Mouse (Mus musculus) intestine, embryonic 14.5 days (tissue): ENCODE data around the gene Pum1. TPM values are rescaled to one million over a fixed set of nuclear protein-coding genes. Genes with fewer than 3 reads are reported as not detected.

ENCODE experiments used
- ATAC-seq: fragments of 200-750 bp; cut with Nextera tagmentation; replicated peaks from 2 replicates; pipeline ENCODE4 v1.8.0; 2017; ENCODE audit warnings: low read depth, moderate number of reproducible peaks, moderate TSS enrichment, moderate library complexity; ENCODE audit not compliant: low FRiP score, low TSS enrichment
- DNase-seq: peaks from one replicate; pipeline ENCODE4 v3.0.0-alpha.2; 2018; ENCODE audit warnings: low spot score
- H3K27ac ChIP-seq: fragments of 300-500 bp; sonication (generic); 2 replicates; pipeline ENCODE4 v1.5.1; 2014; ENCODE audit warnings: low read depth, mild to moderate bottlenecking, control low read depth
- H3K27me3 ChIP-seq: fragments of 300-500 bp; sonication (generic); replicated peaks from 2 replicates; pipeline ENCODE4 v1.6.1; 2014; ENCODE audit warnings: low read length, control low read depth; ENCODE audit not compliant: control insufficient read depth, insufficient read depth
- H3K36me3 ChIP-seq: fragments of 300-500 bp; sonication (generic); 2 replicates; pipeline ENCODE4 v1.6.1; 2014; ENCODE audit warnings: low read length, control low read depth; ENCODE audit not compliant: control insufficient read depth, insufficient read depth
- H3K4me1 ChIP-seq: fragments of 300-500 bp; sonication (generic); replicated peaks from 2 replicates; pipeline ENCODE4 v1.6.1; 2014; ENCODE audit warnings: low read length, control low read depth, mixed read lengths; ENCODE audit not compliant: control insufficient read depth, insufficient read depth
- H3K4me2 ChIP-seq: fragments of 300-500 bp; sonication (generic); 2 replicates; pipeline ENCODE4 v1.6.1; 2014; ENCODE audit warnings: low read length
- H3K4me3 ChIP-seq: fragments of 300-500 bp; sonication (generic); 2 replicates; pipeline ENCODE4 v1.5.1; 2014; ENCODE audit warnings: low read depth, low read length, control low read depth, mixed read lengths
- H3K9ac ChIP-seq: fragments of 300-500 bp; sonication (generic); 2 replicates; pipeline ENCODE4 v1.6.1; 2014; ENCODE audit warnings: mild to moderate bottlenecking, low read length
- H3K9me3 ChIP-seq: fragments of 300-500 bp; sonication (generic); 2 replicates; pipeline ENCODE4 v1.6.1; 2016; ENCODE audit warnings: low read length, control low read depth; ENCODE audit not compliant: control insufficient read depth
- WGBS: fragments of 180-500 bp; shearing (Covaris S2); extraction: QIAGEN DNeasy Blood & Tissue Kit; methylation state at CpG from one replicate; pipeline ENCODE4 v1.1.7; 2014; 5-methylcytosine and 5-hydroxymethylcytosine counted together
- polyA plus RNA-seq: library from polyadenylated mRNA; unstranded; fragments of >200 nt; fragmentation: Nextera tagmentation; extraction: Ambion mirVana; gene quantifications from 2 replicates; pipeline ENCODE4 v1.2.1, GENCODE M21; 2014

Pum1 gene
- polyA plus RNA-seq, 1 experiment from 2014 or later: 91.7 TPM

DNA sequence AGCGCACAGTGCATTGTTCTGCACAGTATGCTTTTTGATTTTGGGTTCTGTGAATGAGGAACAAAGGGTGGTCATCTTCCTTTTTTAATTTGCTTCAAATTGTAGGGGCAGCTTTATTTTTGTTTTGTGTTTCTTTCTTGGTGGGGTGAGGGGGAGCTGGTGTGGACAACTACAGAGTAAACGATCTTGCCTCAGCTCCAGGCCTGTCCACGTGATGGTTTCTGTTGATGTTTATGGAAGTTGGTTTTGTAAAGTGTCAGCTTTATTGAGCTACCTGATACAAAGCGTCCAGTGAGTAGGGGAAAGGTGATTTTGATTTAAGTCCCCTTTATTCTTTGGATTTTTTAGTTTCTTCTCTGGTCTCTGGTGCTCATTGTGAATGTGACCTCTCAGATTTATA lies 72.8 kb downstream of the Pum1 start:
- ATAC-seq: no peak
- H3K27me3 ChIP-seq: no peaks in the 10 kb centered on the region
- H3K4me3 ChIP-seq: no peak overlapping the region
- no peak for DNase-seq
- 59% methylated on average over 4 of the region's 4 CpGs for WGBS
- no peaks in the 10 kb centered on the region for H3K9me3 ChIP-seq
- H3K4me2 ChIP-seq: no peak overlapping the region
- no peaks in the 10 kb centered on the region for H3K4me1 ChIP-seq
- H3K27ac ChIP-seq: no peak overlapping the region
- no peak overlapping the region for H3K9ac ChIP-seq
- H3K36me3 ChIP-seq: peaks cover 35% of the 10 kb centered on the region

GRCm38 (mm10) chr4:130738527-130738926 lies 75.4 kb downstream of the Pum1 start:
- H3K4me2 ChIP-seq: no peak overlapping the region
- DNase-seq: peak; percentile 58
- no peak for ATAC-seq
- 65% methylated on average over 2 of the region's 2 CpGs for WGBS
- H3K36me3 ChIP-seq: peaks cover 38% of the 10 kb centered on the region
- H3K27me3 ChIP-seq: no peaks in the 10 kb centered on the region
- no peak overlapping the region for H3K4me3 ChIP-seq
- no peaks in the 10 kb centered on the region for H3K4me1 ChIP-seq
- no peaks in the 10 kb centered on the region for H3K9me3 ChIP-seq
- no peak overlapping the region for H3K9ac ChIP-seq
- H3K27ac ChIP-seq: no peak overlapping the region

GRCm38 (mm10) chr4:130744058-130744457 lies 80.9 kb downstream of the Pum1 start:
- Histone ChIP-seq H3K4me1 (no peaks in the 10 kb centered on the region), H3K27me3 (no peaks in the 10 kb centered on the region), H3K36me3 (peaks cover 88% of the 10 kb centered on the region), H3K9me3 (no peaks in the 10 kb centered on the region), H3K4me3 (no peak overlapping the region), H3K9ac (no peak overlapping the region), H3K4me2 (no peak overlapping the region), H3K27ac (no peak overlapping the region)
- ATAC-seq (no peak), DNase-seq (no peak)
- 80% methylated on average over 4 of the region's 4 CpGs for WGBS

- DNase-seq: no peak
- WGBS: 79% methylated on average over 5 of the region's 5 CpGs
- H3K4me3 ChIP-seq: no peak overlapping the region
- H3K36me3 ChIP-seq: peaks cover 100% of the 10 kb centered on the region
- ATAC-seq: no peak
- no peak overlapping the region for H3K4me2 ChIP-seq
- no peaks in the 10 kb centered on the region for H3K27me3 ChIP-seq
- H3K27ac ChIP-seq: no peak overlapping the region
- H3K9ac ChIP-seq: no peak overlapping the region
- no peaks in the 10 kb centered on the region for H3K9me3 ChIP-seq
- no peaks in the 10 kb centered on the region for H3K4me1 ChIP-seq
Measured at GRCm38 (mm10) chr4:130745561-130746306, 82.6 kb downstream of the Pum1 start.

DNA sequence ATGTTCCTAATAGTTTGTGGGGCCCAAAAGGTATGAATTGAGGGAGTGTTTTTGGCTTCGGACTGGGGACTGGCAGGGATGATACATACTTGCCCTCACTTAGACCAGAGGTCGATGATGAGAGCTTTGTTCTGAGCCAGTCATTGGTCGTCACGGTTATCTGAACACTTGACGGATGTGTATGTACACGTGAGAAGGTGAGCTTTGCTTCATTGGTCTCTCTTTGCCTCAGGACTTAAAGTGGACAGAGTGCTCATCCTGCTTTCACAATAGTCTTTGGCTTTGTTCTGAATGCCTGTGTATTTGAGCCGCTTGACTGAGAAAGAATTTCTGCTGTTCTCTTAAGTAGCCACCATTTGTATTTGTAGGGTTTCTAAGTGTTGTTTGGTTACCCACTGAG lies 86.4 kb downstream of the Pum1 start:
- 78% methylated on average over 7 of the region's 7 CpGs for WGBS
- H3K27me3 ChIP-seq: no peaks in the 10 kb centered on the region
- no peak overlapping the region for H3K4me2 ChIP-seq
- no peak for DNase-seq
- H3K9ac ChIP-seq: no peak overlapping the region
- H3K9me3 ChIP-seq: no peaks in the 10 kb centered on the region
- H3K4me3 ChIP-seq: no peak overlapping the region
- no peaks in the 10 kb centered on the region for H3K4me1 ChIP-seq
- H3K36me3 ChIP-seq: peaks cover 100% of the 10 kb centered on the region
- ATAC-seq: no peak
- no peak overlapping the region for H3K27ac ChIP-seq

GRCm38 (mm10) chr4:130751966-130752365 lies 88.8 kb downstream of the Pum1 start:
- no peak for ATAC-seq
- DNase-seq: no peak
- WGBS: 92% methylated on average over 2 of the region's 2 CpGs
- Histone ChIP-seq H3K9ac (no peak overlapping the region), H3K27me3 (no peaks in the 10 kb centered on the region), H3K4me2 (no peak overlapping the region), H3K27ac (no peak overlapping the region), H3K36me3 (peaks cover 98% of the 10 kb centered on the region), H3K4me3 (no peak overlapping the region), H3K4me1 (no peaks in the 10 kb centered on the region), H3K9me3 (no peaks in the 10 kb centered on the region)

- DNase-seq (no peak), ATAC-seq (no peak)
- Histone ChIP-seq H3K4me1 (no peaks in the 10 kb centered on the region), H3K27me3 (no peaks in the 10 kb centered on the region), H3K4me2 (no peak overlapping the region), H3K36me3 (peaks cover 97% of the 10 kb centered on the region), H3K9me3 (no peaks in the 10 kb centered on the region), H3K9ac (no peak overlapping the region), H3K27ac (no peak overlapping the region), H3K4me3 (no peak overlapping the region)
- 77% methylated on average over 7 of the region's 7 CpGs for WGBS
Measured at GRCm38 (mm10) chr4:130752591-130752990, 89.5 kb downstream of the Pum1 start.

- no peak overlapping the region for H3K9ac ChIP-seq
- no peak for ATAC-seq
- WGBS: 67% methylated on average over 5 of the region's 5 CpGs
- DNase-seq: no peak
- no peaks in the 10 kb centered on the region for H3K9me3 ChIP-seq
- no peak overlapping the region for H3K4me3 ChIP-seq
- H3K27ac ChIP-seq: no peak overlapping the region
- no peaks in the 10 kb centered on the region for H3K4me1 ChIP-seq
- no peak overlapping the region for H3K4me2 ChIP-seq
- H3K36me3 ChIP-seq: peaks cover 96% of the 10 kb centered on the region
- no peaks in the 10 kb centered on the region for H3K27me3 ChIP-seq
Measured at GRCm38 (mm10) chr4:130753755-130754154, 90.6 kb downstream of the Pum1 start.

DNA sequence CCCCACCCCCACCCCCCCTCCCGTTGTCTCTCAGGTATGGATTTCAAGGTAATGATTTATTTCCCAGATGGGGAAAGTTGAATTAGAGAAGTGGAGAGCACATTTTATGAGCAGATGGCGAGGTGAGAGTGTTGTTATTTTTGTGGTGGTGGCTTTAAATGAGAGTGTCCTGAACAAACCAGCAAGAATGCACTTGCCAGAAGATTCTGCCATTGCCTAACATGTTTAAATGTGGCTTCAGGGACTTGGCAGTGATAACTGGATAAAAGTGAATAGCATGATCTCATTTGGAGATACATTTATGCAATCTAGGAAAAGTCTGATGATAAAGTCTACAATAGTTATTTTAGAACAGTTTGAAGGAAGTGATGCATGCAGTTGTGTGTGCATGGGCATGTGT lies 91.7 kb downstream of the Pum1 start:
- WGBS: 70% methylated on average over 2 of the region's 2 CpGs
- H3K36me3 ChIP-seq: peaks cover 96% of the 10 kb centered on the region
- no peak for ATAC-seq

More for the DNA sequence above, 91.7 kb downstream of the Pum1 start:
- DNase-seq: no peak
- Histone ChIP-seq H3K4me3 (no peak overlapping the region), H3K4me2 (no peak overlapping the region), H3K27ac (no peak overlapping the region), H3K9ac (no peak overlapping the region), H3K9me3 (no peaks in the 10 kb centered on the region), H3K4me1 (no peaks in the 10 kb centered on the region), H3K27me3 (no peaks in the 10 kb centered on the region)
